Mouse (Mus musculus) left cerebral cortex, postnatal 4 days (tissue): ENCODE results near the gene 1600012H06Rik. TPM values are rescaled to one million over a fixed set of nuclear protein-coding genes. Genes with fewer than 3 reads are reported as not detected.
"Not testable (repeated sequence)": the region's sequence is repeated elsewhere in the genome, so short reads cannot be mapped to it uniquely, and the experiment has no call there.

ENCODE experiments used
- DNase-seq: peaks from one replicate; pipeline ENCODE4 v3.0.0-alpha.2; 2022
- intact Hi-C: fragments of 180-260 bp; cut with DNase I; formaldehyde crosslinking; loops from one replicate; pipeline ENCODE4 v1.15.1; 2025
- total RNA-seq, 2 experiments: library from RNA; stranded (reverse); gene quantifications; 2 replicates each; pipeline ENCODE4 v1.2.3; 2021

Gene 1600012H06Rik
- total RNA-seq, 2 experiments from 2014 or later: 21.7 to 22.0 TPM

DNA sequence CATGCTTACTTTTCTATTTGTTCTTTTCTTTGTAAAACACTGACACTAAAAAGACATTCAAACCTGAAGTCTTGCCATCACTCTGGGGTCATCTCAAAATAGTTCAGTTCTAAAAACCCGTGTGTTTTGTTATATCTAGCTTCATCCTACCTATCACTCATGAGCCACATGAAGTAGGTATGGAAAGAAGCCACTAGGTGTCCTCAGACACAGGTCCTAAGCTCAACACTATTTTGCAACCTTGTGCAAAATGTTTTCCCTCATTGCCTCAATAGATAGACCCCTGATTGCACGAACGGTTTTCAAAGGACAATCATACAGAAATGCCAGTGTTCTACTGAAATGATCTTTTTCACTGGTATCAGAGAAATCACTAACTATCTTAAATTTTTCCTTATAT is 66.1 kb downstream of the 1600012H06Rik start:
- DNase-seq, intact Hi-C loops: not testable (repeated sequence)

Other genes starting within 250 kb of the 1600012H06Rik start
- gene Thbs2, start 248.9 kb upstream of the 1600012H06Rik start, total RNA-seq: 1 to 10 TPM; 5.5 to 5.6 TPM
- gene Wdr27, start within 50 bp of the 1600012H06Rik start, total RNA-seq: 1 to 10 TPM; 2.9 to 5.5 TPM
- 10 to 100 TPM; 80.8 to 85.9 TPM for gene Phf10, start 18.1 kb downstream of the 1600012H06Rik start, total RNA-seq
- 1 to 10 TPM; 5.6 to 9.2 TPM for gene 9030025P20Rik, start 35.3 kb downstream of the 1600012H06Rik start, total RNA-seq
- gene Gm3417, start 35.6 kb downstream of the 1600012H06Rik start, total RNA-seq: not detected
- 1 to 10 TPM; 3.1 to 3.7 TPM for gene Gm3435, start 67.0 kb downstream of the 1600012H06Rik start, total RNA-seq
- 10 to 100 TPM; 56.5 to 58.0 TPM for gene Ermard, start 98.0 kb downstream of the 1600012H06Rik start, total RNA-seq
- 1 to 10 TPM in 1 of 2 experiments, under 1 TPM in 1; 0.79 to 3.2 TPM for gene Tcte3, start 98.3 kb downstream of the 1600012H06Rik start, total RNA-seq
- 1 to 10 TPM; 6.6 to 7.7 TPM for gene Gm3448, start 98.4 kb downstream of the 1600012H06Rik start, total RNA-seq